Mouse (Mus musculus) liver, postnatal 0 days (tissue): ENCODE data around the gene Zfp280b.

Experiments used
- CTCF ChIP-seq: sonication (generic); IDR thresholded peaks from 2 replicates; pipeline ENCODE4 v1.5.1; 2016; ENCODE audit warnings: antibody characterized with exemption, low read depth
- EP300 ChIP-seq: IDR thresholded peaks from 2 replicates; pipeline ENCODE4 v1.6.1; 2016; ENCODE audit warnings: antibody characterized with exemption, low read depth, mild to moderate bottlenecking

- TF ChIP-seq CTCF = no peak
- no peak for TF ChIP-seq EP300
Measured at GRCm38 (mm10) chr10:76051860-76052259, 19.4 kb downstream of the Zfp280b start.
